Mouse (Mus musculus) liver, embryonic 15.5 days (tissue): ENCODE data around the gene Cpxm2. TPM values are rescaled to one million over a fixed set of nuclear protein-coding genes. Genes with fewer than 3 reads are reported as not detected.

Experiments
- ATAC-seq: fragments of 200-750 bp; cut with Nextera tagmentation; 2 replicates; pipeline ENCODE4 v1.8.0; 2017; ENCODE audit warnings: moderate number of reproducible peaks, mild to moderate bottlenecking, moderate library complexity; ENCODE audit not compliant: insufficient read depth
- H3K27ac ChIP-seq: fragments of 300-500 bp; sonication (generic); replicated peaks from 2 replicates; pipeline ENCODE4 v1.5.1; 2015; ENCODE audit warnings: mild to moderate bottlenecking, inconsistent platforms
- H3K27me3 ChIP-seq: fragments of 300-500 bp; sonication (generic); 2 replicates; pipeline ENCODE4 v1.6.1; 2015; ENCODE audit warnings: mild to moderate bottlenecking, inconsistent platforms
- H3K36me3 ChIP-seq: fragments of 300-500 bp; sonication (generic); replicated peaks from 2 replicates; pipeline ENCODE4 v1.6.1; 2015; ENCODE audit warnings: moderate library complexity, mild to moderate bottlenecking, inconsistent platforms
- H3K4me1 ChIP-seq: fragments of 300-500 bp; sonication (generic); replicated peaks from 2 replicates; pipeline ENCODE4 v1.6.1; 2015; ENCODE audit warnings: inconsistent platforms
- H3K4me2 ChIP-seq: fragments of 300-500 bp; sonication (generic); 2 replicates; pipeline ENCODE4 v1.6.1; 2015; ENCODE audit warnings: moderate library complexity, mild to moderate bottlenecking, inconsistent platforms
- H3K4me3 ChIP-seq: fragments of 300-500 bp; sonication (generic); replicated peaks from 2 replicates; pipeline ENCODE4 v1.5.1; 2015; ENCODE audit warnings: mild to moderate bottlenecking, inconsistent platforms
- H3K9ac ChIP-seq: fragments of 300-500 bp; sonication (generic); 2 replicates; pipeline ENCODE4 v1.6.1; 2015; ENCODE audit warnings: moderate library complexity, mild to moderate bottlenecking, inconsistent platforms
- H3K9me3 ChIP-seq: fragments of 300-500 bp; sonication (generic); replicated peaks from 2 replicates; pipeline ENCODE4 v1.6.1; 2016; ENCODE audit warnings: inconsistent platforms
- WGBS: fragments of 180-500 bp; shearing (Covaris S2); methylation state at CpG from one replicate; pipeline ENCODE4 v1.1.7; 2015; ENCODE audit warnings: mixed read lengths; ENCODE audit not compliant: insufficient replicate concordance; 5-methylcytosine and 5-hydroxymethylcytosine counted together
- polyA plus RNA-seq: library from polyadenylated mRNA; unstranded; fragments of >200 nt; fragmentation: Nextera tagmentation; extraction: Ambion mirVana; gene quantifications from 2 replicates; pipeline ENCODE4 v1.2.1, GENCODE M21; 2015

Gene Cpxm2
- polyA plus RNA-seq, 1 experiment from 2014 or later, result 0.20 TPM

GRCm38 (mm10) chr7:132088181-132088580 lies 66.4 kb downstream of the Cpxm2 start:
- Histone ChIP-seq H3K9me3 (no peaks in the 10 kb centered on the region), H3K4me3 (no peak overlapping the region), H3K27me3 (no peaks in the 10 kb centered on the region), H3K4me2 (no peak overlapping the region), H3K4me1 (no peaks in the 10 kb centered on the region), H3K36me3 (no peaks in the 10 kb centered on the region), H3K27ac (no peak overlapping the region), H3K9ac (no peak overlapping the region)
- WGBS, result 34% methylated on average over 4 of the region's 4 CpGs
- ATAC-seq, result no peak

GRCm38 (mm10) chr7:132075825-132076224 lies 78.7 kb downstream of the Cpxm2 start:
- 62% methylated on average over 1 of the region's 1 CpGs for WGBS
- Histone ChIP-seq H3K4me2 (no peak overlapping the region), H3K4me3 (no peak overlapping the region), H3K4me1 (no peaks in the 10 kb centered on the region), H3K27ac (no peak overlapping the region), H3K36me3 (no peaks in the 10 kb centered on the region), H3K9ac (no peak overlapping the region), H3K27me3 (no peaks in the 10 kb centered on the region), H3K9me3 (no peaks in the 10 kb centered on the region)
- ATAC-seq, result no peak

GRCm38 (mm10) chr7:132074503-132074902 lies 80.0 kb downstream of the Cpxm2 start:
- no peak for ATAC-seq
- H3K27me3 ChIP-seq, result no peaks in the 10 kb centered on the region
- H3K36me3 ChIP-seq, result no peaks in the 10 kb centered on the region
- no peak overlapping the region for H3K9ac ChIP-seq
- no peak overlapping the region for H3K27ac ChIP-seq
- WGBS, result 41% methylated on average over 3 of the region's 3 CpGs
- H3K4me3 ChIP-seq, result no peak overlapping the region
- H3K9me3 ChIP-seq, result no peaks in the 10 kb centered on the region
- no peak overlapping the region for H3K4me2 ChIP-seq
- no peaks in the 10 kb centered on the region for H3K4me1 ChIP-seq

GRCm38 (mm10) chr7:132070877-132071625 lies 83.5 kb downstream of the Cpxm2 start:
- Histone ChIP-seq H3K4me2 (no peak overlapping the region), H3K27ac (no peak overlapping the region), H3K27me3 (no peaks in the 10 kb centered on the region), H3K9ac (no peak overlapping the region), H3K4me3 (no peak overlapping the region), H3K4me1 (no peaks in the 10 kb centered on the region), H3K9me3 (no peaks in the 10 kb centered on the region), H3K36me3 (no peaks in the 10 kb centered on the region)
- no peak for ATAC-seq
- 59% methylated on average over 6 of the region's 6 CpGs for WGBS

- 57% methylated on average over 5 of the region's 5 CpGs for WGBS
- Histone ChIP-seq H3K4me1 (no peaks in the 10 kb centered on the region), H3K27me3 (no peaks in the 10 kb centered on the region), H3K4me3 (no peak overlapping the region), H3K9ac (no peak overlapping the region), H3K27ac (no peak overlapping the region), H3K36me3 (no peaks in the 10 kb centered on the region), H3K9me3 (no peaks in the 10 kb centered on the region), H3K4me2 (no peak overlapping the region)
- no peak for ATAC-seq
Observed at GRCm38 (mm10) chr7:132067951-132068350, 86.6 kb downstream of the Cpxm2 start.

- Histone ChIP-seq H3K27me3 (no peaks in the 10 kb centered on the region), H3K36me3 (no peaks in the 10 kb centered on the region), H3K4me2 (no peak overlapping the region), H3K9ac (no peak overlapping the region), H3K4me1 (no peaks in the 10 kb centered on the region), H3K9me3 (no peaks in the 10 kb centered on the region), H3K27ac (no peak overlapping the region), H3K4me3 (no peak overlapping the region)
- no peak for ATAC-seq
- WGBS, result 58% methylated on average over 5 of the region's 5 CpGs
Observed at GRCm38 (mm10) chr7:132067511-132067910, 87.0 kb downstream of the Cpxm2 start.

- no peak overlapping the region for H3K9ac ChIP-seq
- WGBS, result 60% methylated on average over 7 of the region's 7 CpGs
- H3K27ac ChIP-seq, result no peak overlapping the region
- H3K9me3 ChIP-seq, result no peaks in the 10 kb centered on the region
- H3K4me3 ChIP-seq, result no peak overlapping the region
- H3K36me3 ChIP-seq, result no peaks in the 10 kb centered on the region
- H3K4me1 ChIP-seq, result no peaks in the 10 kb centered on the region
- no peaks in the 10 kb centered on the region for H3K27me3 ChIP-seq
- ATAC-seq, result no peak
- no peak overlapping the region for H3K4me2 ChIP-seq
Observed at GRCm38 (mm10) chr7:132060116-132060515, 94.4 kb downstream of the Cpxm2 start.

- no peak for ATAC-seq
- Histone ChIP-seq H3K9me3 (no peaks in the 10 kb centered on the region), H3K36me3 (no peaks in the 10 kb centered on the region), H3K27ac (no peak overlapping the region), H3K27me3 (no peaks in the 10 kb centered on the region), H3K9ac (no peak overlapping the region), H3K4me2 (no peak overlapping the region), H3K4me1 (no peaks in the 10 kb centered on the region), H3K4me3 (no peak overlapping the region)
- 71% methylated on average over 7 of the region's 7 CpGs for WGBS
Observed at GRCm38 (mm10) chr7:132056565-132056964, 98.0 kb downstream of the Cpxm2 start.

- Histone ChIP-seq H3K4me1 (no peaks in the 10 kb centered on the region), H3K27me3 (no peaks in the 10 kb centered on the region), H3K9ac (no peak overlapping the region), H3K4me3 (no peak overlapping the region), H3K4me2 (no peak overlapping the region), H3K9me3 (no peaks in the 10 kb centered on the region), H3K27ac (no peak overlapping the region), H3K36me3 (no peaks in the 10 kb centered on the region)
- no peak for ATAC-seq
- 72% methylated on average over 4 of the region's 4 CpGs for WGBS
Observed at GRCm38 (mm10) chr7:132046662-132047061, 107.9 kb downstream of the Cpxm2 start.

- H3K9me3 ChIP-seq, result no peaks in the 10 kb centered on the region
- no peaks in the 10 kb centered on the region for H3K4me1 ChIP-seq
- H3K36me3 ChIP-seq, result no peaks in the 10 kb centered on the region
- no peak overlapping the region for H3K9ac ChIP-seq
- H3K4me3 ChIP-seq, result no peak overlapping the region
- no peak for ATAC-seq
- no peaks in the 10 kb centered on the region for H3K27me3 ChIP-seq
- WGBS, result 54% methylated on average over 6 of the region's 6 CpGs
- H3K4me2 ChIP-seq, result no peak overlapping the region
- H3K27ac ChIP-seq, result no peak overlapping the region
Observed at GRCm38 (mm10) chr7:132031940-132032531, 122.5 kb downstream of the Cpxm2 start.

GRCm38 (mm10) chr7:132026671-132027070 lies 127.9 kb downstream of the Cpxm2 start:
- Histone ChIP-seq H3K27ac (no peak overlapping the region), H3K36me3 (no peaks in the 10 kb centered on the region), H3K27me3 (no peaks in the 10 kb centered on the region), H3K9ac (no peak overlapping the region), H3K4me1 (no peaks in the 10 kb centered on the region), H3K9me3 (no peaks in the 10 kb centered on the region), H3K4me3 (no peak overlapping the region), H3K4me2 (no peak overlapping the region)
- WGBS, result 54% methylated on average over 6 of the region's 6 CpGs
- ATAC-seq, result no peak

- Histone ChIP-seq H3K27ac (no peak overlapping the region), H3K9ac (no peak overlapping the region), H3K4me3 (no peak overlapping the region), H3K36me3 (no peaks in the 10 kb centered on the region), H3K9me3 (no peaks in the 10 kb centered on the region), H3K4me2 (no peak overlapping the region), H3K4me1 (no peaks in the 10 kb centered on the region), H3K27me3 (no peaks in the 10 kb centered on the region)
- WGBS, result 42% methylated on average over 6 of the region's 6 CpGs
- ATAC-seq, result no peak
Observed at GRCm38 (mm10) chr7:132025591-132025990, 128.9 kb downstream of the Cpxm2 start.
